Mouse (Mus musculus) neural tube, embryonic 10.5 days (tissue): ENCODE data around the gene Sema6b.
"Not testable (repeated sequence)": the region's sequence is repeated elsewhere in the genome, so short reads cannot be mapped to it uniquely, and the experiment has no call there.

Source experiments
- DNase-seq: peaks from one replicate; pipeline ENCODE4 v3.0.0-alpha.2; 2017; ENCODE audit warnings: low spot score; ENCODE audit errors: extremely low spot score

Sema6b gene

GRCm38 (mm10) chr17:56092312-56092711 lies 47.8 kb downstream of the Sema6b start:
- DNase-seq: no peak

GRCm38 (mm10) chr17:56080781-56081585 lies 59.2 kb downstream of the Sema6b start:
- peak; percentile 73 for DNase-seq

GRCm38 (mm10) chr17:56079921-56080320 lies 60.2 kb downstream of the Sema6b start:
- no peak for DNase-seq

GRCm38 (mm10) chr17:56078880-56079795 lies 61.0 kb downstream of the Sema6b start, which contains the start of gene Hdgfl2:
TSS of gene Hdgfl2 (plus strand) at chr17:56079634.
- peak; percentile 99 for DNase-seq

GRCm38 (mm10) chr17:56078361-56078760 lies 61.8 kb downstream of the Sema6b start:
- DNase-seq: not testable (repeated sequence)

- DNase-seq: no peak
These were observed 62.6 kb downstream of the Sema6b start for GRCm38 (mm10) chr17:56077523-56077922.

- DNase-seq: peak; percentile 93
These were observed 65.3 kb downstream of the Sema6b start, which contains the start of gene Ubxn6 for GRCm38 (mm10) chr17:56074827-56075208. TSS of gene Ubxn6 (minus strand) at chr17:56075028.

GRCm38 (mm10) chr17:56074097-56074826 lies 65.9 kb downstream of the Sema6b start:
- peak; percentile 87 for DNase-seq
